Mouse (Mus musculus) limb, embryonic 11.5 days (tissue): Measurements from ENCODE around the gene Dio1. TPM values are rescaled to one million over a fixed set of nuclear protein-coding genes. Genes with fewer than 3 reads are reported as not detected.

Experiments
- ATAC-seq: fragments of 200-750 bp; cut with Nextera tagmentation; 2 replicates; pipeline ENCODE4 v1.8.0; 2017; ENCODE audit warnings: low read depth; ENCODE audit not compliant: insufficient number of reproducible peaks, low FRiP score, low TSS enrichment
- DNase-seq: peaks from one replicate; pipeline ENCODE4 v3.0.0-alpha.2; 2015; ENCODE audit warnings: low spot score
- H3K27ac ChIP-seq: fragments of 300-500 bp; sonication (generic); replicated peaks from 2 replicates; pipeline ENCODE4 v1.5.1; 2014; ENCODE audit warnings: low read depth, mild to moderate bottlenecking, low read length
- H3K27me3 ChIP-seq: fragments of 300-500 bp; sonication (generic); 2 replicates; pipeline ENCODE4 v1.6.1; 2014; ENCODE audit warnings: mild to moderate bottlenecking, low read length, mixed read lengths; ENCODE audit not compliant: control insufficient read depth, insufficient read depth
- H3K36me3 ChIP-seq: fragments of 300-500 bp; sonication (generic); 2 replicates; pipeline ENCODE4 v1.6.1; 2014; ENCODE audit warnings: mild to moderate bottlenecking, low read length, moderate library complexity, mixed read lengths; ENCODE audit not compliant: control insufficient read depth, insufficient read depth
- H3K4me1 ChIP-seq: fragments of 300-500 bp; sonication (generic); 2 replicates; pipeline ENCODE4 v1.6.1; 2014; ENCODE audit warnings: low read length, mixed read lengths; ENCODE audit not compliant: control insufficient read depth, insufficient read depth
- H3K4me2 ChIP-seq: fragments of 300-500 bp; sonication (generic); 2 replicates; pipeline ENCODE4 v1.6.1; 2014; ENCODE audit warnings: low read depth, mild to moderate bottlenecking, moderate library complexity; ENCODE audit not compliant: severe bottlenecking
- H3K4me3 ChIP-seq: fragments of 300-500 bp; sonication (generic); 2 replicates; pipeline ENCODE4 v1.5.1; 2014; ENCODE audit warnings: low read depth, low read length
- H3K9ac ChIP-seq: fragments of 300-500 bp; sonication (generic); 2 replicates; pipeline ENCODE4 v1.6.1; 2014; ENCODE audit warnings: mild to moderate bottlenecking, low read length
- H3K9me3 ChIP-seq: fragments of 300-500 bp; sonication (generic); 2 replicates; pipeline ENCODE4 v1.6.1; 2016; ENCODE audit warnings: low read length; ENCODE audit not compliant: control insufficient read depth
- WGBS: fragments of 180-500 bp; shearing (Covaris S2); extraction: QIAGEN DNeasy Blood & Tissue Kit; methylation state at CpG from one replicate; pipeline ENCODE4 v1.1.7; 2014; 5-methylcytosine and 5-hydroxymethylcytosine counted together
- polyA plus RNA-seq: library from polyadenylated mRNA; unstranded; fragments of >200 nt; fragmentation: Nextera tagmentation; extraction: Ambion mirVana; gene quantifications from 2 replicates; pipeline ENCODE4 v1.2.1, GENCODE M21; 2014

Gene Dio1
- polyA plus RNA-seq, 1 experiment from 2014 or later = not detected

DNA sequence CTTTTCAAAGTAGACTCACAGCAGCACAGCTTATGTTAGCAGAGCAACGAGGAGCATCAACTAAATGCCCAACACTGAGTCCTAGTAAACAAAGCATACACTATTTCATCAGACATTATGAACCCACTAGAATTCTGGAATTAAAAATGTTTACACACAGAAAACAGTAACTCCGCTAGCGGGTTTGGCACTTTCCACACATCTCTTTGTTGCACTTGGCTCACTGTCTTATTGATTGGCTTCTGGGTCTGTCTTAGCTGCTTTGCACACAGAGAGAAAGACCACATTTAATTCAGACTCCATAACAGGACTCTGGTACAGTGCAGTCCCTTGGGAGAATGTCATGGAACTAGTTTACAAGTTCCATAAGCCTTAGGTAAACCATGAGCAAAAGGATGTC is 58.9 kb downstream of the Dio1 start:
- Histone ChIP-seq H3K4me3 (no peak overlapping the region), H3K9ac (no peak overlapping the region), H3K4me2 (no peak overlapping the region), H3K36me3 (no peaks in the 10 kb centered on the region), H3K27ac (no peak overlapping the region), H3K27me3 (no peaks in the 10 kb centered on the region), H3K9me3 (no peaks in the 10 kb centered on the region), H3K4me1 (peaks cover 3% of the 10 kb centered on the region; the same call in 1 of the 2 replicates)
- no peak for ATAC-seq
- no peak for DNase-seq
- 92% methylated on average over 3 of the region's 3 CpGs for whole genome bisulfite sequencing

DNA sequence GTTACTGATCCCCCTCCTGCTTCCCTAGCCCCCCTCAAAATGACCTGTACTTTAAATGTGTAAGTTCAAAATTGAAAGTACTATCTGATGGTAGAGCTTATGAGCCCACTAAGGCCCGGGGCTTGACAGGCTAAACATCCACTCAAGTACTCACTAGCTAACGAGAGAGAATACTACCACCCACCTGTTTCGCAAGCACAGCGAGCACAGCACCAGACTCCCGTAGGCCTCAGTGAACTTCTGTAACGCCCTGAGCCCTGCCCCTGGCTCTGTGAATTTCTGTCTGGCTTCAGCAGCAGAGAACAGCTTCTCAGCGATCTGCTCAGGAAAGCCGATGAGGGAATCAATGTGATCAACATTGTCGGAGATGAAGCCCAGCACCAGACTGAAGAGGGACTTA is 59.9 kb downstream of the Dio1 start:
- Histone ChIP-seq H3K27me3 (no peaks in the 10 kb centered on the region), H3K27ac (no peak overlapping the region), H3K9me3 (no peaks in the 10 kb centered on the region), H3K4me3 (no peak overlapping the region), H3K36me3 (no peaks in the 10 kb centered on the region; the same call in 1 of the 2 replicates), H3K9ac (no peak overlapping the region), H3K4me2 (no peak overlapping the region), H3K4me1 (peaks cover 3% of the 10 kb centered on the region; the same call in 1 of the 2 replicates)
- DNase-seq (no peak), ATAC-seq (no peak)
- 80% methylated on average over 9 of the region's 9 CpGs for WGBS

DNA sequence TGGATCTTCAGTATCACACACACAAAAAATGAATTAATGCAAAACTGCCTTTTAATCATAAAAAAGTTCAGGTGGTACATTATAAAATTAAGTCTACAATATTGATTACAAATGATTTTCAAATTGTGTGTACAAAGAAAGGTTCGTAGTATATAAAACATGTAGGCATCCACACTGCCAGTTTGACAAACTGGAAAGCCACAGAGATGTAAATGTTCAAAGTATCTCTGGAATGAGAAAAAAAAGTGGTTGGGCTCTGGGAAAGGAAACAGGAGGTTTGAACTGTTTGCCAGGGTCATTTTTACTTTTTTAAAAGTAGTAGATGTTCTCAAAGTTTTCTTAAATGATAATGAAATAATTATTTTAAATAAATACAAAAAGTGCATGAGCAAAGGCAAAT is 60.9 kb downstream of the Dio1 start:
- Histone ChIP-seq H3K9ac (no peak overlapping the region), H3K9me3 (no peaks in the 10 kb centered on the region), H3K4me2 (no peak overlapping the region), H3K36me3 (peaks cover 2% of the 10 kb centered on the region; the same call in 1 of the 2 replicates), H3K4me1 (peaks cover 3% of the 10 kb centered on the region; the same call in 1 of the 2 replicates), H3K4me3 (no peak overlapping the region), H3K27me3 (no peaks in the 10 kb centered on the region), H3K27ac (no peak overlapping the region)
- WGBS = 79% methylated on average over 1 of the region's 1 CpGs
- DNase-seq (no peak), ATAC-seq (no peak)

DNA sequence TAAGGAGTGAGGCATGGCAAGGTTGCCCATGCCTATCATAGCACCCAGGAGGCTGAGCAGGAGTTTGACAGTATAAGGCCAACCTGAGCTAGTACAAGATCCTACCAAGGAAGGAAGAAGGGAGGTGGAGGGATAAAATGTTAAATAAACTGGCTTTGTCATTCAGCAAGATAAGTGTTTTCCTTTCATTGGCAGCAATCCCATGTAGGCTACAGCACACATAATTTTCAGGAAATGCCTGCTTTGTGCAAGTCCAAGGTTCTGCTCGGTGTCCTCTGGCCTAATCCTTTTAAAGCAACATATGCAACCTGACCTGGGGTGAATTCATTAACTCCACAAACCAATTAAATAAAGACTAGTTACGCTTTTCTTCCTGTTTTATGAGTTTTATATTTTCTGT is 61.6 kb downstream of the Dio1 start:
- ATAC-seq (no peak), DNase-seq (no peak)
- H3K9me3 ChIP-seq = no peaks in the 10 kb centered on the region
- no peak overlapping the region for H3K27ac ChIP-seq
- H3K36me3 ChIP-seq = peaks cover 2% of the 10 kb centered on the region; the same call in 1 of the 2 replicates
- WGBS = 52% methylated on average over 2 of the region's 2 CpGs
- H3K4me3 ChIP-seq = no peak overlapping the region
- H3K4me1 ChIP-seq = peaks cover 3% of the 10 kb centered on the region; the same call in 1 of the 2 replicates
- H3K4me2 ChIP-seq = no peak overlapping the region
- H3K9ac ChIP-seq = no peak overlapping the region
- H3K27me3 ChIP-seq = no peaks in the 10 kb centered on the region

DNA sequence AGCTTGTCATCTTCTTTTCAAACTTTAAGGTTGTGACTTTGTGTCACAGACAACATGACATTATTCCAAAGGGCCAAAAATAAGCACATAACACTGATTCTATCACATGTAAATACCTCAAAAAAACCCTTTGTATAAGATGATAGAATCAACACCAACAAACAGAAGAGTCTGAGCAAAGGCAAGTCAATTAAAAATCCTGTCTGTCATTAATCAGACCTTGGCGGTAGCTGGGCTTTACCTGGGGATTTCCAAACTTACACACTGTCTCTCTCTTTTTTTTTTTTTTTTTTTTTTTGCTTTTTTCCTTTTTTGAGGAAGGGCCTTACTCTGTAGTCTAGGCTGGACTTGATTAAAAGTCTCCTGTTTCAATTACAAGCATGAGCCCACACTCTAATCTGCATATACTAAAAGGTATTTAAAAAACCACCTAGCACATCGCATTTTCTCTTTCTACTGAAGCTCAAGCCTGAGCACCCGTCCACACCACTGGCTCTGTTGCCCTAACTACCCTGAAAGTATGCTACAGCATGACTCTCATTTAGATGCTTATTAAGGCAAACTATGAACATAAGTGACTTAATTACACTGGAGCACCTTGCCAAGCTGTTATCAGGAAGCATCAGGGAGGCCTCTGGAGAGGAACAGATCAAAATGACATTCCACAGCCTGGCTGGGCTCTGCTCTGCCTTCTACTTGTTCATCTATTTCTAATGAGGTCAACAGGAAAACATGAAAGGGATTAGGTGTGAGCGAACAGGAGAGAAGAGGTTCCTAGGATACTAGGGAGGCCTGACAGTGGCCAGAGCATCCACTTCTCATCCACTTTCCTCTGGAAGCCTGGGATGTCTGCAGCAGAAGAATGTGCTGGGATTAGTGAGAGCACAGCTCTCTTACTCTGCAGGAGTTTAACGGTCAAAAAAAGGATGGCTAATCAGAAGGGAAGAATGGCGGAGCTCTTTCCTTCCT is 63.3 kb downstream of the Dio1 start:
- Histone ChIP-seq H3K4me2 (no peak overlapping the region), H3K27me3 (no peaks in the 10 kb centered on the region), H3K4me1 (no peaks in the 10 kb centered on the region), H3K27ac (no peak overlapping the region), H3K9ac (no peak overlapping the region), H3K9me3 (no peaks in the 10 kb centered on the region), H3K4me3 (no peak overlapping the region), H3K36me3 (peaks cover 12% of the 10 kb centered on the region)
- DNase-seq (no peak), ATAC-seq (no peak)
- 80% methylated on average over 6 of the region's 6 CpGs for WGBS

Other genes with a start within 250 kb of the Dio1 start
- gene Mrpl37, start 240.3 kb downstream of the Dio1 start, polyA plus RNA-seq = 131 and 133 TPM in 2 replicates
- 7.2 and 7.3 TPM in 2 replicates for gene Cyb5rl, start 240.2 kb downstream of the Dio1 start, polyA plus RNA-seq
- gene Cdcp2, start 210.3 kb downstream of the Dio1 start, polyA plus RNA-seq = not detected in 2 replicates
- 295 TPM in 2 replicates for gene Tmem59, start 128.8 kb downstream of the Dio1 start, polyA plus RNA-seq
- gene Tceanc2, start 128.1 kb downstream of the Dio1 start, polyA plus RNA-seq = 19.1 and 20.3 TPM in 2 replicates
- not detected in 2 replicates for gene Ldlrad1, start 98.0 kb downstream of the Dio1 start, polyA plus RNA-seq
- gene Lrrc42, start 53.6 kb downstream of the Dio1 start, polyA plus RNA-seq = 102 and 103 TPM in 2 replicates
- gene Hspb11, start 53.6 kb downstream of the Dio1 start, polyA plus RNA-seq = 29.8 and 34.0 TPM in 2 replicates
- gene Yipf1, start 7.2 kb upstream of the Dio1 start, polyA plus RNA-seq = 41.5 and 44.6 TPM in 2 replicates
- 52.2 and 52.9 TPM in 2 replicates for gene Ndc1, start 60.6 kb upstream of the Dio1 start, polyA plus RNA-seq
- 6.8 and 7.8 TPM in 2 replicates for gene Glis1, start 127.4 kb upstream of the Dio1 start, polyA plus RNA-seq